Mouse (Mus musculus) intestine, embryonic 16.5 days (tissue): Measurements from ENCODE around the gene Dusp15. TPM values are rescaled to one million over a fixed set of nuclear protein-coding genes. Genes with fewer than 3 reads are reported as not detected.
A peak's percentile ranks its signal among the peaks of the same experiment; 100 is the strongest.

ENCODE experiments used
- ATAC-seq: fragments of 200-750 bp; cut with Nextera tagmentation; 2 replicates; pipeline ENCODE4 v1.8.0; 2017; ENCODE audit warnings: moderate TSS enrichment, moderate library complexity
- H3K27ac ChIP-seq: fragments of 300-500 bp; sonication (generic); 2 replicates; pipeline ENCODE4 v1.5.1; 2014; ENCODE audit warnings: mild to moderate bottlenecking, low read length
- H3K27me3 ChIP-seq: fragments of 300-500 bp; sonication (generic); replicated peaks from 2 replicates; pipeline ENCODE4 v1.6.1; 2014; ENCODE audit warnings: low read length, control low read depth, mixed read lengths; ENCODE audit not compliant: control insufficient read depth, insufficient read depth
- H3K36me3 ChIP-seq: fragments of 300-500 bp; sonication (generic); 2 replicates; pipeline ENCODE4 v1.6.1; 2014; ENCODE audit warnings: low read length, control low read depth; ENCODE audit not compliant: control insufficient read depth, insufficient read depth
- H3K4me1 ChIP-seq: fragments of 300-500 bp; sonication (generic); 2 replicates; pipeline ENCODE4 v1.6.1; 2014; ENCODE audit warnings: low read length, control low read depth, mixed read lengths; ENCODE audit not compliant: control insufficient read depth, insufficient read depth
- H3K4me2 ChIP-seq: fragments of 300-500 bp; sonication (generic); 2 replicates; pipeline ENCODE4 v1.6.1; 2014; ENCODE audit warnings: low read depth, low read length, control low read depth
- H3K4me3 ChIP-seq: fragments of 300-500 bp; sonication (generic); 2 replicates; pipeline ENCODE4 v1.5.1; 2014; ENCODE audit warnings: mild to moderate bottlenecking, low read length
- H3K9ac ChIP-seq: fragments of 300-500 bp; sonication (generic); 2 replicates; pipeline ENCODE4 v1.6.1; 2014; ENCODE audit warnings: low read depth, low read length
- H3K9me3 ChIP-seq: fragments of 300-500 bp; sonication (generic); 2 replicates; pipeline ENCODE4 v1.6.1; 2016; ENCODE audit warnings: low read length, control low read depth; ENCODE audit not compliant: control insufficient read depth
- WGBS: fragments of 180-500 bp; shearing (Covaris S2); extraction: QIAGEN DNeasy Blood & Tissue Kit; methylation state at CpG from one replicate; pipeline ENCODE4 v1.1.7; 2014; 5-methylcytosine and 5-hydroxymethylcytosine counted together
- polyA plus RNA-seq: library from polyadenylated mRNA; unstranded; fragments of >200 nt; fragmentation: Nextera tagmentation; extraction: Ambion mirVana; gene quantifications from 2 replicates; pipeline ENCODE4 v1.2.1, GENCODE M21; 2015

Dusp15 gene
- polyA plus RNA-seq, 1 experiment from 2014 or later: 0.13 TPM

DNA sequence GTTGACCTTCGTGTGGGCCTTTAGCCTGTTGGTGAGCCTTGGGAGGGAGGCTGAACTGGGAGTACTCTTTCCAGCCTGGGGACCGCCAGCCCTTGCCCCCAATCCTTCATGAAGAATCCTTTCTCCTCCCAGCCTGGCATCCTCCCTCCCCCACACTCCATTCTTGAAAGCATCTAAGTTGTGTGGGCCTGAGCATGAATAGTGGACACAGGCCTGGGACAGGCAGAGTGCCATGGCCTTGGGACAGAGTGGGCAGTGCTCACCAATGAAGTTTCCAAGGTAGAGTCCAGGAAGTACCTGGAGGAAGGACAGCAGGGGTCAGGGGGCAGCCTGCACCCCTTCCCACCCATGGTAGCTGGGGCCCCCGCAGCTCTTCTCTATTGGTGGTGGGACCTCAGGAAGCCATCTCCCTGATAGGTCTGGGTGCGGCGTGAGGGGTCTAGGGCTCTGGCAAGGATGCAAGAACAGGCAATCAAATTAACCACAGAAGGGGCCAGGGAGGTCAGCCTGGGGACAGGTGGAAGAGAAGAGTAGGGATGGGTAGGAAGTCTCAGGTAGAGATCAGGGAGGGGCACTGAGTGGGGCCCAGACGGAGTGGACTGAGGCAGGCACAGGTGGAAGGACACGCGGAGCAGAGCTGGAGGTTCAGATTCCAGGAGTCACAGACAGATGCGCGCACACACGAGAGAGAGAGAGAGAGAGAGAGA is 987 bp downstream of the Dusp15 start:
- Histone ChIP-seq H3K36me3 (no peaks in the 10 kb centered on the region), H3K4me2 (peak overlapping the region; percentile 98), H3K27me3 (peaks cover 53% of the 10 kb centered on the region), H3K9ac (no peak overlapping the region), H3K9me3 (no peaks in the 10 kb centered on the region), H3K4me1 (peaks cover 4% of the 10 kb centered on the region; the same call in 1 of the 2 replicates), H3K27ac (no peak overlapping the region), H3K4me3 (peak overlapping the region; percentile 68; the same call in 1 of the 2 replicates)
- no peak; the same call in 1 of the 2 replicates for ATAC-seq
- 33% methylated on average over 11 of the region's 11 CpGs for WGBS

DNA sequence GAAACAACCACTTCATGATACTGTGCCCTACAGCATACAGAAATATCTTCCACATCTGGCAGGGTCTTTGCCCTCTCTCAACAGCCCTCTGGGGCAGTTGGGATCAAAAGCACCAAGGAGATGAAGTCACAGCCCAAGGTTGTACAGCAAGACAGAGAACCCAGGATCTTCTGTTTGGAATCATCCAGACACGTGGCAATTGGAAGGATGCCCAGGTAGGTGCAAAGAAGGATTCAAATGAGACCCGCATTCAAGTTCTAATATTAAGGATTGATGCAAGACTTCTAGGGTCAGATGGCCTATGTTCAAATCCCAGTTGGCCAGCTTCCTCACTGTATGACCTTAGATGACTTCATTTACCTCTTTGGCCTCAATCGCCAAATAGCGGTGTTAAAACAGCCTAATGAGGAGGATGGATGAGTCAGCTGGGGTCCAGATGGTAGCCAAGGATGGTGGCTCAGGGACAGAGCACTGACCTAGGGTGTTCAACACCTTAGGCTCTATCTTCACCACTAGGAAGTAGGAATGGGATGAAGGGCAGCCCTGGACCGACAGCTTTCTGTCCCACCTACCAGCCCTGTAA is 3.0 kb downstream of the Dusp15 start:
- H3K36me3 ChIP-seq: no peaks in the 10 kb centered on the region
- peaks cover 64% of the 10 kb centered on the region for H3K27me3 ChIP-seq
- H3K9ac ChIP-seq: no peak overlapping the region
- no peak overlapping the region for H3K4me3 ChIP-seq
- no peaks in the 10 kb centered on the region for H3K9me3 ChIP-seq
- no peak overlapping the region for H3K27ac ChIP-seq
- ATAC-seq: no peak
- peaks cover 4% of the 10 kb centered on the region; the same call in 1 of the 2 replicates for H3K4me1 ChIP-seq
- WGBS: 80% methylated on average over 5 of the region's 5 CpGs
- H3K4me2 ChIP-seq: no peak overlapping the region

DNA sequence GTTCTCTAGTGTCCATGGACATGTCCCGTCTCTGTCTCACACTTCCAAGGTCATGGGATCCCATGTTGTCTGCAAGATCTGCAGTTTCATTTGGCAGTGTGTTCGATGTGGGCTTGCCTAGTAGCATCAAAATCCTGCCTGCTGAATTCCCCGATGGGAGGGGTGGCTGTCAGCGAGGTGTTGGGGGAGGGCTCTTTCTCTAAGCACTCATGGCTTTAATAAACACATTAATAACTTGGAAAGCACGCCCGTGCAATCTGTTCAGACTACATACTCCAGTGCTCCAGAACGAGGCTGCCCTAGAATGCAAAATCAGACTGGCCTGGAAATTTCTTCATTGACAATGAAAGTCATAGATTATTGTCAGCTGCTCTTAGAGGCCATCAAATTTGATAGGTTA is 4.4 kb downstream of the Dusp15 start:
- Histone ChIP-seq H3K9me3 (no peaks in the 10 kb centered on the region), H3K4me1 (peaks cover 8% of the 10 kb centered on the region; the same call in 1 of the 2 replicates), H3K36me3 (no peaks in the 10 kb centered on the region), H3K4me3 (no peak overlapping the region), H3K27ac (no peak overlapping the region), H3K4me2 (no peak overlapping the region), H3K27me3 (peaks cover 75% of the 10 kb centered on the region), H3K9ac (no peak overlapping the region)
- ATAC-seq: no peak
- WGBS: 42% methylated on average over 7 of the region's 7 CpGs

DNA sequence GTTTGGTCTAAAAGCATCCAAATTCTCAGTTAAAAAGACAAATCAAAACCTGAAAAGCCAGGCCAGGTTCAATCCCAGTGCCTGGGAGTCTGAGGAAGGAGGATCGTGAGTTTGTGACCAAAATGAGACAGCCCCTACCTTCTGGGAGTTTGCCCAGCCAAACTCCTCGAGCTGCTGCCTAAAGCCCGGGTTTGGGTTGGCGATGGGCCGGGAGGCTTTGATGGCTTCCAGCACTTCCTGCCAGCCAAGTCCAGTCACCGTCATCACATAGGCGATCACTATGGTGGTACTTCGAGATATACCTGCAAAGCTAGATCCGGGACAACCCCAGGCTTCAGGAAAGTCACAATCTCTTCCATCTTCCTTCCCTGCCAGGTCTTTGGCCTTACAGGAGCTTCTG is 7.5 kb downstream of the Dusp15 start:
- Histone ChIP-seq H3K4me1 (peaks cover 5% of the 10 kb centered on the region; the same call in 1 of the 2 replicates), H3K4me3 (no peak overlapping the region), H3K9ac (no peak overlapping the region), H3K9me3 (no peaks in the 10 kb centered on the region), H3K27ac (no peak overlapping the region), H3K27me3 (peaks cover 70% of the 10 kb centered on the region), H3K4me2 (no peak overlapping the region), H3K36me3 (no peaks in the 10 kb centered on the region)
- ATAC-seq: no peak
- WGBS: 63% methylated on average over 9 of the region's 9 CpGs

DNA sequence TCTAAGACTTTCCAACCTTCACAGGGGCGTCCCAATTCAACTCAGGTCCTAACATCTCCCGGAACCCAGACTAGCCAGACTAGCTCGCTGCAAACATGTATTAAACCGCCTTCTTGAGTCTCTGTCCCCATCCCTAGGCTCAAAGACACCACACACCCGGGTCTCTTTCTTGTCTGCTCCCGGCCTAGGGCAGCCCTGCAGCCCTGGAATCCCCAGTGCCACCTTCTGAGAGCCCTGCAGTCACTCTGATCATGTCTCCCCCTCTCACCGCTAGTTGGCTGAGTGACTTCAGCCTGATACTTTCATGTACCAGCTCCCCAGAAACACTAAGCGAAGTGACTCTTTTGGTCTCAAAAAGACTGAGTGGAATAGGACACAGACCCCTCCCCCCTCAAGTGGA is 7.9 kb downstream of the Dusp15 start:
- Histone ChIP-seq H3K27me3 (peaks cover 67% of the 10 kb centered on the region), H3K9me3 (no peaks in the 10 kb centered on the region), H3K4me2 (peak overlapping the region; percentile 65; the same call in 1 of the 2 replicates), H3K36me3 (no peaks in the 10 kb centered on the region), H3K27ac (no peak overlapping the region), H3K9ac (no peak overlapping the region), H3K4me1 (peaks cover 5% of the 10 kb centered on the region; the same call in 1 of the 2 replicates), H3K4me3 (peak overlapping the region; percentile 43)
- no peak for ATAC-seq
- WGBS: 8% methylated on average over 8 of the region's 8 CpGs

DNA sequence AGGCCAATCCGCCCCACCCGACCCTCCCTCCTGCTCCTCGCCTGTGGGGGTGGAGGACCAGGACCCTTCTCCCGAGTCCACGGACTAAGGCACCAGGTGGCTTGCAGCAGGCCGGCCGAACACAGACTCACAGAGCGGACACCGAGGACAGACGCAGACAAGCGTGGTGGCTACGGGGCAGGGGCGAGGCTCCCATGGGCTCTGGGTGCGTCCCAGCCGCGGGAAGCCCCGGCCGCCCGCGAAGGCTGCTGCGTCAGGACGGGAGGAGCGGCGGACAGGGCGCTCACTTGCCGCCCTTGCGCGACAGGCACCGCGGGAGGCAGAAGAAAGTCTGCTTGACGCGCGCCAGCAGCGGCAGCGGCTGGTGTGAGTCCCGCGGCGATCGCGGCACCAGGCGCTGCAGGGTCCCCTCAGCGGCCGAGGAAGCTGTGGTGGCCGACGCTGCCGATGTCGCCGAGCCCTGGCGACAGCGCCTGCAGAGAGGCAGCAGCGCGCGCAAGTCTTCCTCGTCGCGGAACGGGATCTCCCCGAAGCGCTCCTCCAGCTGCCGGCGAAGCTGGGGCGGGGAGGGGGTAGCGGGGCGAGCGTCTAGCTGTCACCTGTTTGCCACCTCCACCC is 8.5 kb downstream of the Dusp15 start:
- 2% methylated on average over 60 of the region's 65 CpGs for WGBS
- peak overlapping the region; percentile 43 for H3K4me3 ChIP-seq
- H3K4me1 ChIP-seq: peaks cover 5% of the 10 kb centered on the region; the same call in 1 of the 2 replicates
- H3K4me2 ChIP-seq: peak overlapping the region; percentile 65
- no peak for ATAC-seq
- no peak overlapping the region for H3K27ac ChIP-seq
- H3K27me3 ChIP-seq: peaks cover 63% of the 10 kb centered on the region
- no peaks in the 10 kb centered on the region for H3K9me3 ChIP-seq
- H3K9ac ChIP-seq: peak overlapping the region; percentile 42; the same call in 1 of the 2 replicates
- no peaks in the 10 kb centered on the region for H3K36me3 ChIP-seq

DNA sequence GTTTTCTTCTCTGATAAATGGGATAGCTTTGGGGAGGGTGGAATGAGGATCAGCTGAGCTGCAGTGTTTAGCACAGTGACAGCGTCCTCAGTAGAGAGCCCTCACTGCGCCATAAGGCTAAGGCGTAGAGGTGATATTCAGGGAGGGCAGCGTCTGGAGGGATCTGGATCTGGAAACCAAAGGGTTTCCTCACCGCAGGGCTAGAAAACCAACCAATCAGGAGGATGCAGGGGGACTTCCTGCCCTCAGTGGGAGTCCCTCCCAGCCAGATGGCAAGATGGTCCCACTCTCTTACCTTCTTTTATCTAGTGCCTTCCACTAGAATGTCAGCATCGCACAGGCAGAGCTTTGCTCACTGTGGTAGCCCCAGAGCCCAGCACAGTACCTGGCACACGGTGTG is 9.7 kb downstream of the Dusp15 start:
- H3K4me1 ChIP-seq: peaks cover 5% of the 10 kb centered on the region; the same call in 1 of the 2 replicates
- H3K27me3 ChIP-seq: peaks cover 63% of the 10 kb centered on the region
- ATAC-seq: no peak
- H3K9me3 ChIP-seq: no peaks in the 10 kb centered on the region
- no peak overlapping the region for H3K4me2 ChIP-seq
- H3K4me3 ChIP-seq: no peak overlapping the region
- no peak overlapping the region for H3K9ac ChIP-seq
- H3K36me3 ChIP-seq: no peaks in the 10 kb centered on the region
- 32% methylated on average over 7 of the region's 7 CpGs for WGBS
- no peak overlapping the region for H3K27ac ChIP-seq

DNA sequence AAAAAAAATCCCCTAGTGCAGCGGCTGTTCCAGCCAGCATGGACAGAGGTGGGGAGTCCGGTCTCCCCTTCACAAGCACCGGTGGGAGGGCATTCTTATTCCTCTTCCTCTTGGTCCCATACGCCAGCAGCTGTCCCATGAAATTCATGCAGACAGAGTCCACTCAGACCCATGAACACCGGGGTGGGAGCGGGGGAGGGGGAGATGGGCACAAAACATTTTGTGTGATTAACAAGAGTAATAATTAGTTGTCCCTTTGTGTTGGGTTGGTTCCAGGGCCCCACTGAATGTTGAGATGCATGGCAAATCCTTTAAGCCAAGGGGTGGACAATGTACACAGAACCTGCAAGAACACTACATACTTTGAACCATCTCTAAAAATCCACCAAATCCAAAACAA is 10.4 kb downstream of the Dusp15 start:
- Histone ChIP-seq H3K4me1 (peaks cover 5% of the 10 kb centered on the region; the same call in 1 of the 2 replicates), H3K4me2 (no peak overlapping the region), H3K36me3 (no peaks in the 10 kb centered on the region), H3K4me3 (no peak overlapping the region), H3K27me3 (peaks cover 61% of the 10 kb centered on the region), H3K9me3 (no peaks in the 10 kb centered on the region), H3K27ac (no peak overlapping the region), H3K9ac (no peak overlapping the region)
- WGBS: 81% methylated on average over 6 of the region's 6 CpGs
- no peak for ATAC-seq

DNA sequence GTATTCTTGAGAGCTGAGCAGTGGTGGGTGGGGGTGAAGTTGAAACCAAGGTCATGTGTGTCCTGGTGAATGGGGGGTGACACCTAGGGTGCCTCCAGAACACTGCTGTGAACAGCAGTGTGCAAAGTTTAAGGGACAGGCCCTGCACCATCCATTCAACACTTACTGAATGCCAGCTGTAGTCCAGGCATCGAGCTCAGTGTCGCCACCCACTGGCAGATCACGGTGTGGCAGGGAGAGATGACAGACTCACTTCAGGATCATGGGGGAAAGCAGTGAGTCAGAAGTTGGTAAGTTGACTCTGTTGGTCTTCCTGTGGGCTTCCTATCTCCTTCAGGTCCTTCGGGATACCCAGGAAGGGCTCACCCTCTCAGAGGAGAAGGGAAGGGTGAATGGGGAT is 11.7 kb downstream of the Dusp15 start:
- Histone ChIP-seq H3K4me1 (peaks cover 5% of the 10 kb centered on the region; the same call in 1 of the 2 replicates), H3K4me2 (no peak overlapping the region), H3K4me3 (no peak overlapping the region), H3K9ac (no peak overlapping the region), H3K27me3 (peaks cover 49% of the 10 kb centered on the region), H3K36me3 (no peaks in the 10 kb centered on the region), H3K27ac (no peak overlapping the region), H3K9me3 (no peaks in the 10 kb centered on the region)
- no peak for ATAC-seq
- WGBS: 15% methylated on average over 4 of the region's 4 CpGs
